Mouse (Mus musculus) liver, embryonic 16.5 days (tissue): ENCODE results near the gene Med9. TPM values are rescaled to one million over a fixed set of nuclear protein-coding genes. Genes with fewer than 3 reads are reported as not detected.
A peak's percentile ranks its signal among the peaks of the same experiment; 100 is the strongest.

Experiments
- ATAC-seq: fragments of 200-750 bp; cut with Nextera tagmentation; 2 replicates; pipeline ENCODE4 v1.8.0; 2017; ENCODE audit warnings: low read depth, mild to moderate bottlenecking, moderate number of reproducible peaks, moderate library complexity
- H3K27ac ChIP-seq: fragments of 300-500 bp; sonication (generic); 2 replicates; pipeline ENCODE4 v1.5.1; 2014; ENCODE audit warnings: mild to moderate bottlenecking, low read length
- H3K27me3 ChIP-seq: fragments of 300-500 bp; sonication (generic); 2 replicates; pipeline ENCODE4 v1.6.1; 2014; ENCODE audit warnings: low read depth, low read length, mixed read lengths; ENCODE audit not compliant: control insufficient read depth, insufficient read depth
- H3K36me3 ChIP-seq: fragments of 300-500 bp; sonication (generic); 2 replicates; pipeline ENCODE4 v1.6.1; 2014; ENCODE audit warnings: mild to moderate bottlenecking; ENCODE audit not compliant: control insufficient read depth, insufficient read depth
- H3K4me1 ChIP-seq: fragments of 300-500 bp; sonication (generic); 2 replicates; pipeline ENCODE4 v1.6.1; 2014; ENCODE audit warnings: low read depth, low read length, mixed read lengths; ENCODE audit not compliant: control insufficient read depth
- H3K4me2 ChIP-seq: fragments of 300-500 bp; sonication (generic); 2 replicates; pipeline ENCODE4 v1.6.1; 2014; ENCODE audit warnings: low read depth, low read length, mixed read lengths
- H3K4me3 ChIP-seq: fragments of 300-500 bp; sonication (generic); 2 replicates; pipeline ENCODE4 v1.5.1; 2014; ENCODE audit warnings: low read depth, mild to moderate bottlenecking, low read length
- H3K9ac ChIP-seq: fragments of 300-500 bp; sonication (generic); 2 replicates; pipeline ENCODE4 v1.6.1; 2014; ENCODE audit warnings: low read depth, low read length
- H3K9me3 ChIP-seq: fragments of 300-500 bp; sonication (generic); replicated peaks from 2 replicates; pipeline ENCODE4 v1.6.1; 2016; ENCODE audit warnings: low read length; ENCODE audit not compliant: control insufficient read depth
- WGBS: fragments of 180-500 bp; shearing (Covaris S2); extraction: QIAGEN DNeasy Blood & Tissue Kit; methylation state at CpG from one replicate; pipeline ENCODE4 v1.1.7; 2014; ENCODE audit not compliant: insufficient replicate concordance; 5-methylcytosine and 5-hydroxymethylcytosine counted together
- polyA plus RNA-seq: library from polyadenylated mRNA; unstranded; fragments of >200 nt; fragmentation: Nextera tagmentation; extraction: Ambion mirVana; gene quantifications from 2 replicates; pipeline ENCODE4 v1.2.1, GENCODE M21; 2015

Med9 gene
- polyA plus RNA-seq, 1 experiment from 2014 or later: 17.6 TPM

DNA sequence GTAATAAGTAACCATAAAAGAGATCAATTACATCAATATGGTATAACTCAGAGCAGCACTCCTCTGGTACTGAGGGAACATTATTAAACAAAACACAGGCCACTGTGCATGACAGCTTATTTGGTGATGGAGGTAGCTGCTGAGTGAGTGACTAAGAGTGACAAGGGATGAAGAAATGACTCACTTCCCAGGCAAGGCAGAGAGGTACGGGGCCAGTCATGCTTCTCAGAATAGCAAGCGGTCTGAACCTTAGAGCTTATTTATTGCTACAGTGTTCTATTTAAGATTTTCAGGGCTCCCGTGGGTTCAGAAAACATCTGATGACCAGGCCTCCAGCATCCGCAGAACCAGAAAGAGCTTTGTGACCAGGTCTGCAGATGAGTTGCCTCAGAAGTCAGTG is 34.3 kb upstream of the Med9 start:
- H3K9me3 ChIP-seq: no peaks in the 10 kb centered on the region
- no peak overlapping the region for H3K27ac ChIP-seq
- no peaks in the 10 kb centered on the region for H3K27me3 ChIP-seq
- no peak overlapping the region for H3K9ac ChIP-seq
- WGBS: 67% methylated on average over 4 of the region's 4 CpGs
- no peak overlapping the region for H3K4me3 ChIP-seq
- H3K36me3 ChIP-seq: no peaks in the 10 kb centered on the region
- H3K4me2 ChIP-seq: no peak overlapping the region
- no peak for ATAC-seq
- peaks cover 6% of the 10 kb centered on the region for H3K4me1 ChIP-seq

DNA sequence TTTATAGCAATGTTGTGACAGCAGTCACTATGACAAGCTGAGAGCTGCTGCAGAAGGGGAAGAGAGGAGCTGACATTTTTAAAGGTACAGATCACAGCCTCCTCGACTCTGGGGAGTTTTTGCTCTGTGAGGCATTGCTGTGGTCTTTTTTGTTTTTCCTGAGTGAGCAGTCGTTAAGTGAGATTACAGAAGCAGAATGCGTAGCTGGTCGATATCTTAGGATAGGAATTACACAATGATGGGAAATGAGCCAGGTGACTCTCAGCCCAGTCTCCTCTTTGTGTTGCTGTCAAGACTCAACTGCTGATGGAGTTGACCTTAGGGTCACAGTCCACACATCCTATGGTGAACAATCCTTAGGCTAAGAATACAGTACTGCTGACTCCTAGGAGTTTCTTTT is 30.0 kb upstream of the Med9 start:
- H3K9ac ChIP-seq: no peak overlapping the region
- ATAC-seq: peak; percentile 49
- no peak overlapping the region for H3K4me2 ChIP-seq
- H3K4me1 ChIP-seq: peaks cover 26% of the 10 kb centered on the region
- H3K27ac ChIP-seq: 0 out of 2 replicates have a peak overlapping the region, but pooled peaks have one; percentile 14
- H3K4me3 ChIP-seq: no peak overlapping the region
- no peaks in the 10 kb centered on the region for H3K36me3 ChIP-seq
- H3K27me3 ChIP-seq: no peaks in the 10 kb centered on the region
- 12% methylated on average over 4 of the region's 4 CpGs for WGBS
- H3K9me3 ChIP-seq: no peaks in the 10 kb centered on the region

DNA sequence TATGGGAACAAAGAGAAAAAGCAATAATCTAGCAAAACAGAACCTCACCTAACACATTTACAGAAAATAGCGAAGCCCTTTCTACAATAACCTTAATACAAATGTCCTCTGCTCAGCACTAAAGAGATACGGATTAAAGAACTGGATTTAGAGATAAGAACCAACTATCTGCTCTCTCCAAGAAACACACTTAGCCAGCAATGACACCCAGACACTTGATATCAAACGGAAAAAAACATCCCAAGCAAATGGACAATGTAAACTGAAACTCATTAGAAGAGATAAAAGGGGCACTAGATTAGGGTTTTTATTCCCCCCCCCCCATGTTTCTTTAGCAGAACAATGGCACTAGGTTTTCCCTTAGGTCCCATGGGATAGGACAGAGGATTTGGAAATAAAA is 28.6 kb upstream of the Med9 start:
- H3K4me1 ChIP-seq: peaks cover 26% of the 10 kb centered on the region
- no peak overlapping the region for H3K9ac ChIP-seq
- H3K36me3 ChIP-seq: no peaks in the 10 kb centered on the region
- no peaks in the 10 kb centered on the region for H3K27me3 ChIP-seq
- peak overlapping the region; percentile 35; the same call in 1 of the 2 replicates for H3K4me2 ChIP-seq
- H3K4me3 ChIP-seq: no peak overlapping the region
- peak overlapping the region; percentile 68 for H3K27ac ChIP-seq
- WGBS: 19% methylated on average over 3 of the region's 3 CpGs
- ATAC-seq: peak; percentile 64
- no peaks in the 10 kb centered on the region for H3K9me3 ChIP-seq

DNA sequence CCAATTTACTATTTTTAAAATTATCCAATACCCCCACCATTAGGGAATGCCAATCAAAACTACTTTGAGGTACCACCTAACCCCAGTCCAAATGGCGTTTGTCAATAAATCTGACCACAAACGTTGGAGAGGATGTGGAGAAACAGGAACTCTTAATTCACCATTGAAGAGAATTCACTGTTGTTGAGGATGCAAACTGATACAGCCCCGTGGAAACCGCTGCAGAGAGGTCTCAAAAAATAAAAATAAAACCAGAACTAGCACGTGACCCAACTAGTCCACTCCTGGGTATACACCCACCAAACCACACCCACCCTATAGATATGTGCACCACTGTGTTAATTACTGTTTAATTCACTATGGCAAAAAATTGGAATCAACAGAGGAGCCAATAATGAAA is 27.7 kb upstream of the Med9 start:
- peak; percentile 61 for ATAC-seq
- peak overlapping the region; percentile 35; the same call in 1 of the 2 replicates for H3K4me2 ChIP-seq
- peak overlapping the region; percentile 12; the same call in 1 of the 2 replicates for H3K9ac ChIP-seq
- WGBS: 14% methylated on average over 5 of the region's 5 CpGs
- no peak overlapping the region; the same call in 1 of the 2 replicates for H3K27ac ChIP-seq
- no peaks in the 10 kb centered on the region for H3K36me3 ChIP-seq
- H3K27me3 ChIP-seq: no peaks in the 10 kb centered on the region
- peaks cover 26% of the 10 kb centered on the region for H3K4me1 ChIP-seq
- H3K4me3 ChIP-seq: peak overlapping the region; percentile 18; the same call in 1 of the 2 replicates
- H3K9me3 ChIP-seq: no peaks in the 10 kb centered on the region

DNA sequence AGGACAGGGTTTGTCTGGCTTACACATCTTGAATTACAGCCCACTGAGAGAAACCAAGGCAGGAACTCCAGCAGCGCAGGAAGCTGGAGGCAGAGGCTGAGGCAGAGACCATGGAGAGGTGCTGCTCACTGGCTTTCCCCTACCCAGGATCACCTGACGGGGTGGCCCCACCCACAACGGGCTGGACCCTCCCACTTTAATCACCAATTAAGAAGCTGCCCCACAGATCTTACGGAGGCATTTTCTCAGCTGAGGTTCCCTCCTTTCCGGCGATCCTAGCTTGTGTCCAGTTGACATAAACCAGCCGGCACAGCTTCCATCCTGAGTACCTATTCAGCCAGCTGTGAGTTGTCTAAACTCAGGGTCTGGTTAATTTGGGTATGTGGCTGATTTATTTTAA is 26.7 kb upstream of the Med9 start:
- no peaks in the 10 kb centered on the region for H3K9me3 ChIP-seq
- peak overlapping the region; percentile 28; the same call in 1 of the 2 replicates for H3K4me2 ChIP-seq
- ATAC-seq: peak; percentile 58
- no peaks in the 10 kb centered on the region for H3K27me3 ChIP-seq
- H3K4me3 ChIP-seq: peak overlapping the region; percentile 12; the same call in 1 of the 2 replicates
- no peaks in the 10 kb centered on the region for H3K36me3 ChIP-seq
- H3K4me1 ChIP-seq: peaks cover 26% of the 10 kb centered on the region
- H3K27ac ChIP-seq: no peak overlapping the region
- H3K9ac ChIP-seq: no peak overlapping the region
- WGBS: 31% methylated on average over 7 of the region's 7 CpGs

DNA sequence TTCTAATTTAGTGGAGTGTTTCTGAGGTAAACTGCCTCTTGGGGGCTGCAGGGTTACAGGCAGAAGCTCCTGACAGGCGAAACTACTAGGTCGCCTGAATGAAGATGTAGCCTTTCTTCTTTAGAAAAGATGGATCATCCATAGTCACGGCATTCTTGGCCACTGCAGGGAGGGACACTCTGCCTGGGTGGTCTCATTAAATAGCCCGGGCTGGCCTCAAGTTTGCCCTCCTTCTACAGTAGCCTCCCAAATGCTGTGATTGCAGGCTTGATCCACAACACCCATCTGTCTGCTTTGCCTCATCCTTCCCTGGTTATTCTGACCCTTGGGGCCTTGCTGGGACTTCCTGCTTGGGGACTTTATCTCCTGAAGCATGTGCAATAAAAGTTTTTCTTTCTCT is 18.0 kb upstream of the Med9 start:
- WGBS: 55% methylated on average over 4 of the region's 4 CpGs
- no peaks in the 10 kb centered on the region for H3K36me3 ChIP-seq
- H3K4me2 ChIP-seq: no peak overlapping the region
- H3K9me3 ChIP-seq: no peaks in the 10 kb centered on the region
- H3K9ac ChIP-seq: no peak overlapping the region
- no peak for ATAC-seq
- H3K27ac ChIP-seq: no peak overlapping the region
- no peak overlapping the region for H3K4me3 ChIP-seq
- no peaks in the 10 kb centered on the region for H3K4me1 ChIP-seq
- H3K27me3 ChIP-seq: no peaks in the 10 kb centered on the region; the same call in none of the 2 replicates

DNA sequence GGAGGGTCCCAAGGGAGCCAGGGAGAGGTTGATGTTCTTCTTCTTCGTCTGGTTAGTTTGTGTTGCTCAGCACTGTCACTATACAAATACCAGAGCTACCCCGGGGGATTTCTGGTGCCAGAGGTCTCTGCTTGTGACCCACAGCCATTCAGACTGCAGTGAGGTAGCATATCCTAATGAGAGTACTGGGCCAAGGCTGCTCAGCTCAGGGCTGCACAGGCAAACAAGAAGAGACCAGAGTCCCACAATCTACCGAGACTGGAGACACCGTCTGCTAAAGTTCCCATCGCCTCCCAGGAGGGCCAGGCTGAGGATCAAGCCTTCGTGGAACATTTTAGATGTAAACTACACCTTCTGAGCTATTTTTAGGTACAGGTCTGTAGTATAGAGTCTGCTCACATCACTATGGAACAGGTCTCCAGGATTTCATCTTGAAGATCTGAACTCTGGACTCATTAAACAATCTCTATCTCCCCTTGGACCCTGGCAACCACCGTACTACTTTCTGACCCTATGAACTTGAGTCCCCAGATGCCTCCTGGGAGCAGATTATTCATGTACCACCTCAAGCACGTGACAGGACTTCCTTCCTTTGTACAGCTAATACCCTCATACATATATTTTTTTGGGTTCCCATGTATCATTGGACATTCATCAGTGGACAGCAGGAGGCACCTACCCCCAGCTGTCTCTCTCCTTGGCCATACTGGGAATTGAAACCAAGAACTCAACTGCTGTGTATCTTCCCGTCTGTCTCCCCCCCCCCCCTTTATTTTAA is 15.3 kb upstream of the Med9 start:
- Histone ChIP-seq H3K4me1 (no peaks in the 10 kb centered on the region), H3K9me3 (no peaks in the 10 kb centered on the region), H3K36me3 (no peaks in the 10 kb centered on the region), H3K27ac (no peak overlapping the region), H3K9ac (no peak overlapping the region), H3K27me3 (no peaks in the 10 kb centered on the region; the same call in none of the 2 replicates), H3K4me2 (no peak overlapping the region), H3K4me3 (no peak overlapping the region)
- no peak for ATAC-seq
- WGBS: 46% methylated on average over 9 of the region's 9 CpGs

DNA sequence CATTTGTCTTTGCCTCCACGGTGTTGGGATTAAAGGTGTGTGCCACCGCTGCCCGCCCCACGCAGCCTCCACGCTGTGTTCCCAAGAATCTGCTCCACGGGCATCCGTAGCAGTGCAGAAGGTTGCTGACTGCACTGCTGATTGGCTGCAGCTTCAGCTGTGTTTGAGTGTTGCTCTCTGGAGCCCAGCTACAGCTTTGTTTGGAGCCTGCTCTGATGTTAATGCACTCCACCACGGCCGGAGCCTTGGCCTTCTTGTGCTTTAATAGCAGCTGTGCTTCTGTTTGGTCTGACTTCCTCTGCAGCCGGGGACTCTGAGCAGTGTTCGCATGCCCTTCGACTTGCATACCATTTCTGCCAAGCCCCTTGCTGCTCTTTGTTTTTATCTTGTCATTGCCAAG is 14.1 kb upstream of the Med9 start:
- Histone ChIP-seq H3K27me3 (no peaks in the 10 kb centered on the region; the same call in none of the 2 replicates), H3K4me1 (no peaks in the 10 kb centered on the region), H3K4me3 (no peak overlapping the region), H3K9me3 (no peaks in the 10 kb centered on the region), H3K27ac (no peak overlapping the region), H3K9ac (no peak overlapping the region), H3K36me3 (no peaks in the 10 kb centered on the region), H3K4me2 (no peak overlapping the region)
- no peak for ATAC-seq
- WGBS: 59% methylated on average over 12 of the region's 12 CpGs

DNA sequence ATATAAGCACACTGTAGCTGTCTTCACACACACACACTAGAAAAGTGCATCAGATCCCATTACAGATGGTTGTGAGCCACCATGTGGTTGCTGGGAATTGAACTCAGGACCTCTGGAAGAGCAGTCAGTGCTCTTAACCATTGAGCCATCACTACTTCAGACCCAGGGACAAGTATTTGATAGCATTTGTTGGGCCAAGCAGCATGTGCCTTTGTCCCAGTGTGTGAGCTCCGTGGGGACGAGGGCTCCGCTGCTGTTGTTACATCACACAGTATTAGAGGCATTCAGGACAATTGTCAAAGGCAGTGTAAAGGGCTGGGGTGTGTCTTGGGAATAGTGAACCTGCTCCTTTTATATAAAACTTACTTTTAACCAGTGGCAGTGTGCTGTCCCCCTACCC is 11.0 kb upstream of the Med9 start:
- ATAC-seq: no peak
- H3K4me1 ChIP-seq: peaks cover 15% of the 10 kb centered on the region
- 64% methylated on average over 3 of the region's 3 CpGs for WGBS
- H3K27me3 ChIP-seq: no peaks in the 10 kb centered on the region; the same call in 1 of the 2 replicates
- no peak overlapping the region for H3K9ac ChIP-seq
- H3K4me2 ChIP-seq: no peak overlapping the region
- H3K36me3 ChIP-seq: no peaks in the 10 kb centered on the region
- H3K9me3 ChIP-seq: no peaks in the 10 kb centered on the region
- no peak overlapping the region for H3K27ac ChIP-seq
- H3K4me3 ChIP-seq: no peak overlapping the region
